Mouse (Mus musculus) erythroid progenitor cell, adult 5-6 weeks (primary cell): ENCODE results near the gene Gm17268. TPM values are rescaled to one million over a fixed set of nuclear protein-coding genes. Genes with fewer than 3 reads are reported as not detected.

Experiments
- ATAC-seq: replicated peaks from 2 replicates; pipeline ENCODE4 v1.8.0; 2016; ENCODE audit warnings: moderate number of reproducible peaks, mild to moderate bottlenecking, moderate TSS enrichment, inconsistent platforms; ENCODE audit not compliant: poor library complexity, low FRiP score, severe bottlenecking
- total RNA-seq, 2 experiments: library from RNA; stranded (forward) in 1 of 2; stranded (reverse) in 1 of 2; fragments of 150-400 nt in 1 of 2; fragments of 186-747, 209-891 nt in 1 of 2; gene quantifications; 2 replicates each; pipeline versions ENCODE4 v1.2.3 to v1.2.4; 2015 to 2017; ENCODE audit warnings: low replicate concordance in 2 of 2

The Gm17268 gene
- total RNA-seq (2015; ENCODE audit: low replicate concordance) (not detected in 2 replicates), total RNA-seq (2017; ENCODE audit: low replicate concordance) (not detected in 2 replicates)

- ATAC-seq, result no peak
These were observed at the start of gene Gm17268 for GRCm38 (mm10) chr11:82038535-82038934. Gene Gm17268 (minus strand): TSS chr11:82038562.

GRCm38 (mm10) chr11:82084360-82084759 lies 46.0 kb upstream of the Gm17268 start:
- no peak for ATAC-seq

- ATAC-seq, result no peak
These were observed 42.5 kb upstream of the Gm17268 start for GRCm38 (mm10) chr11:82080865-82081264.

- ATAC-seq, result no peak
These were observed 39.9 kb upstream of the Gm17268 start for GRCm38 (mm10) chr11:82078136-82078730.

GRCm38 (mm10) chr11:82077031-82077430 lies 38.7 kb upstream of the Gm17268 start:
- no peak for ATAC-seq

- no peak for ATAC-seq
These were observed 35.3 kb upstream of the Gm17268 start for GRCm38 (mm10) chr11:82073686-82074085.

GRCm38 (mm10) chr11:82072984-82073383 lies 34.6 kb upstream of the Gm17268 start:
- no peak for ATAC-seq

- no peak for ATAC-seq
These were observed 34.0 kb upstream of the Gm17268 start for GRCm38 (mm10) chr11:82072374-82072773.

GRCm38 (mm10) chr11:82071076-82071475 lies 32.7 kb upstream of the Gm17268 start:
- no peak for ATAC-seq

GRCm38 (mm10) chr11:82066953-82067571 lies 28.7 kb upstream of the Gm17268 start:
- no peak for ATAC-seq

- ATAC-seq, result no peak
These were observed 25.1 kb upstream of the Gm17268 start for GRCm38 (mm10) chr11:82063454-82063853.

- ATAC-seq, result no peak
These were observed 23.9 kb upstream of the Gm17268 start for GRCm38 (mm10) chr11:82062226-82062625.

- ATAC-seq, result no peak
These were observed 19.3 kb upstream of the Gm17268 start, which contains the start of gene Ccl11 for GRCm38 (mm10) chr11:82057646-82058045. Gene Ccl11 (plus strand): TSS chr11:82057823.

- no peak for ATAC-seq
These were observed 15.5 kb upstream of the Gm17268 start for GRCm38 (mm10) chr11:82053849-82054248.

- ATAC-seq, result no peak
These were observed 9.5 kb upstream of the Gm17268 start for GRCm38 (mm10) chr11:82047746-82048415.

- ATAC-seq, result no peak
These were observed 7.1 kb upstream of the Gm17268 start, which contains the start of gene Ccl7 for GRCm38 (mm10) chr11:82045471-82045870. Gene Ccl7 (plus strand): TSS chr11:82045712.

GRCm38 (mm10) chr11:82041671-82042080 lies 3.3 kb upstream of the Gm17268 start:
- ATAC-seq, result no peak

- ATAC-seq, result no peak
These were observed 834 bp upstream of the Gm17268 start for GRCm38 (mm10) chr11:82039132-82039660.

GRCm38 (mm10) chr11:82035857-82036256 lies 2.5 kb downstream of the Gm17268 start:
- no peak for ATAC-seq

GRCm38 (mm10) chr11:82035356-82035755 lies 3.0 kb downstream of the Gm17268 start, which contains the start of gene Ccl2:
Gene Ccl2 (plus strand): TSS chr11:82035571.
- ATAC-seq, result no peak; the same call in 1 of the 2 replicates
